Mouse (Mus musculus) forebrain, embryonic 16.5 days (tissue): ENCODE results near the gene Epb41l1. TPM values are rescaled to one million over a fixed set of nuclear protein-coding genes. Genes with fewer than 3 reads are reported as not detected.
A peak's percentile ranks its signal among the peaks of the same experiment; 100 is the strongest.
"Not testable (repeated sequence)": the region's sequence is repeated elsewhere in the genome, so short reads cannot be mapped to it uniquely, and the experiment has no call there.

Source experiments
- ATAC-seq: fragments of 200-750 bp; cut with Nextera tagmentation; 2 replicates; pipeline ENCODE4 v1.8.0; 2017; ENCODE audit warnings: mild to moderate bottlenecking, moderate library complexity
- H3K27ac ChIP-seq: fragments of 300-500 bp; sonication (generic); 2 replicates; pipeline ENCODE4 v1.5.1; 2014; ENCODE audit warnings: low read length, control low read depth
- H3K27me3 ChIP-seq: fragments of 300-500 bp; sonication (generic); replicated peaks from 2 replicates; pipeline ENCODE4 v1.6.1; 2014; ENCODE audit warnings: low read length; ENCODE audit not compliant: control insufficient read depth, insufficient read depth
- H3K36me3 ChIP-seq: fragments of 300-500 bp; sonication (generic); 2 replicates; pipeline ENCODE4 v1.6.1; 2014; ENCODE audit not compliant: control insufficient read depth, insufficient read depth
- H3K4me1 ChIP-seq: fragments of 300-500 bp; sonication (generic); replicated peaks from 2 replicates; pipeline ENCODE4 v1.6.1; 2014; ENCODE audit warnings: low read length; ENCODE audit not compliant: control insufficient read depth, insufficient read depth
- H3K4me2 ChIP-seq: fragments of 300-500 bp; sonication (generic); 2 replicates; pipeline ENCODE4 v1.6.1; 2014; ENCODE audit warnings: mild to moderate bottlenecking, low read length, control low read depth
- H3K4me3 ChIP-seq: fragments of 300-500 bp; sonication (generic); replicated peaks from 2 replicates; pipeline ENCODE4 v1.5.1; 2014; ENCODE audit warnings: mild to moderate bottlenecking, low read length, control low read depth
- H3K9ac ChIP-seq: fragments of 300-500 bp; sonication (generic); replicated peaks from 2 replicates; pipeline ENCODE4 v1.6.1; 2014; ENCODE audit warnings: low read depth, low read length, control low read depth
- H3K9me3 ChIP-seq: fragments of 300-500 bp; sonication (generic); 2 replicates; pipeline ENCODE4 v1.6.1; 2016; ENCODE audit warnings: low read length; ENCODE audit not compliant: control insufficient read depth
- WGBS: fragments of 180-500 bp; shearing (Covaris S2); extraction: QIAGEN DNeasy Blood & Tissue Kit; methylation state at CpG from one replicate; pipeline ENCODE4 v1.1.7; 2014; 5-methylcytosine and 5-hydroxymethylcytosine counted together
- polyA plus RNA-seq: library from polyadenylated mRNA; unstranded; fragments of >200 nt; fragmentation: Nextera tagmentation; extraction: Ambion mirVana; gene quantifications from 2 replicates; pipeline ENCODE4 v1.2.1, GENCODE M21; 2015

Epb41l1 gene
- 10.7 and 15.5 TPM in 2 replicates for polyA plus RNA-seq

- Histone ChIP-seq H3K9ac (peak within 1 kb of the TSS; percentile 84), H3K27me3 (peaks cover 2% of the 10 kb centered on the region; the same call in 1 of the 2 replicates), H3K4me3 (peak within 1 kb of the TSS; percentile 70), H3K4me2 (peak within 1 kb of the TSS; percentile 77), H3K36me3 (no peaks in the 10 kb centered on the region), H3K4me1 (peaks cover 19% of the 10 kb centered on the region), H3K27ac (peak within 1 kb of the TSS; percentile 92), H3K9me3 (no peaks in the 10 kb centered on the region)
- WGBS = under 1% methylated on average over 66 of the region's 76 CpGs
- peak; percentile 65 for ATAC-seq
Observed at GRCm38 (mm10) chr2:156420694-156421380, at the start of gene Epb41l1. Gene Epb41l1 (plus strand): TSS chr2:156420909.

- no peaks in the 10 kb centered on the region for H3K4me1 ChIP-seq
- no peak overlapping the region for H3K4me3 ChIP-seq
- no peaks in the 10 kb centered on the region for H3K27me3 ChIP-seq
- no peak overlapping the region for H3K27ac ChIP-seq
- H3K9me3 ChIP-seq = no peaks in the 10 kb centered on the region
- no peaks in the 10 kb centered on the region for H3K36me3 ChIP-seq
- no peak overlapping the region for H3K9ac ChIP-seq
- WGBS = 82% methylated on average over 7 of the region's 7 CpGs
- ATAC-seq = no peak
- no peak overlapping the region for H3K4me2 ChIP-seq
Observed at GRCm38 (mm10) chr2:156376956-156377355, 43.8 kb upstream of the Epb41l1 start.

GRCm38 (mm10) chr2:156379929-156380328 lies 40.8 kb upstream of the Epb41l1 start:
- H3K4me3 ChIP-seq = no peak overlapping the region
- H3K4me2 ChIP-seq = no peak overlapping the region
- H3K4me1 ChIP-seq = no peaks in the 10 kb centered on the region
- WGBS = 82% methylated on average over 10 of the region's 10 CpGs
- no peaks in the 10 kb centered on the region for H3K36me3 ChIP-seq
- no peaks in the 10 kb centered on the region for H3K27me3 ChIP-seq
- ATAC-seq = no peak
- no peak overlapping the region for H3K27ac ChIP-seq
- no peak overlapping the region for H3K9ac ChIP-seq
- H3K9me3 ChIP-seq = no peaks in the 10 kb centered on the region

- Histone ChIP-seq H3K36me3 (no peaks in the 10 kb centered on the region), H3K4me1 (no peaks in the 10 kb centered on the region), H3K4me3 (no peak overlapping the region), H3K4me2 (no peak overlapping the region), H3K27me3 (no peaks in the 10 kb centered on the region), H3K27ac (no peak overlapping the region), H3K9me3 (no peaks in the 10 kb centered on the region), H3K9ac (no peak overlapping the region)
- no peak for ATAC-seq
- WGBS = 62% methylated on average over 4 of the region's 4 CpGs
Observed at GRCm38 (mm10) chr2:156381350-156381749, 39.4 kb upstream of the Epb41l1 start.

GRCm38 (mm10) chr2:156392461-156393154 lies 28.1 kb upstream of the Epb41l1 start:
- Histone ChIP-seq H3K4me2 (peak overlapping the region; percentile 39), H3K4me3 (peak overlapping the region; percentile 41)
- not testable (repeated sequence) for H3K36me3 ChIP-seq, H3K4me1 ChIP-seq, H3K27me3 ChIP-seq, H3K9ac ChIP-seq, H3K27ac ChIP-seq, H3K9me3 ChIP-seq
- ATAC-seq = peak; percentile 94
- WGBS = 0% methylated on average over 9 of the region's 63 CpGs

GRCm38 (mm10) chr2:156393155-156393828 lies 27.4 kb upstream of the Epb41l1 start:
- Histone ChIP-seq H3K4me2 (peak overlapping the region; percentile 39), H3K4me3 (peak overlapping the region; percentile 41; the same call in 1 of the 2 replicates), H3K36me3 (no peaks in the 10 kb centered on the region), H3K27ac (no peak overlapping the region), H3K9ac (0 out of 2 replicates have a peak overlapping the region, but pooled peaks have one; percentile 17), H3K27me3 (no peaks in the 10 kb centered on the region), H3K9me3 (no peaks in the 10 kb centered on the region), H3K4me1 (peaks cover 5% of the 10 kb centered on the region)
- ATAC-seq = peak; percentile 27; the same call in 1 of the 2 replicates
- 52% methylated on average over 5 of the region's 5 CpGs for WGBS

- ATAC-seq = no peak
- Histone ChIP-seq H3K36me3 (no peaks in the 10 kb centered on the region), H3K4me2 (no peak overlapping the region), H3K27me3 (no peaks in the 10 kb centered on the region), H3K4me1 (peaks cover 5% of the 10 kb centered on the region), H3K9ac (no peak overlapping the region), H3K9me3 (no peaks in the 10 kb centered on the region), H3K27ac (no peak overlapping the region), H3K4me3 (no peak overlapping the region)
- WGBS = 98% methylated on average over 4 of the region's 4 CpGs
Observed at GRCm38 (mm10) chr2:156394282-156394681, 26.4 kb upstream of the Epb41l1 start.

- H3K27me3 ChIP-seq = no peaks in the 10 kb centered on the region
- H3K27ac ChIP-seq = no peak overlapping the region
- no peaks in the 10 kb centered on the region for H3K36me3 ChIP-seq
- 85% methylated on average over 2 of the region's 2 CpGs for WGBS
- peaks cover 9% of the 10 kb centered on the region for H3K4me1 ChIP-seq
- no peak overlapping the region for H3K9ac ChIP-seq
- H3K9me3 ChIP-seq = no peaks in the 10 kb centered on the region
- no peak for ATAC-seq
- H3K4me2 ChIP-seq = no peak overlapping the region
- no peak overlapping the region for H3K4me3 ChIP-seq
Observed at GRCm38 (mm10) chr2:156396096-156396495, 24.6 kb upstream of the Epb41l1 start.

- H3K27ac ChIP-seq = no peak overlapping the region
- H3K36me3 ChIP-seq = no peaks in the 10 kb centered on the region
- H3K4me3 ChIP-seq = no peak overlapping the region
- no peak overlapping the region for H3K4me2 ChIP-seq
- H3K9me3 ChIP-seq = no peaks in the 10 kb centered on the region
- no peak overlapping the region for H3K9ac ChIP-seq
- H3K27me3 ChIP-seq = no peaks in the 10 kb centered on the region
- 92% methylated on average over 7 of the region's 7 CpGs for WGBS
- no peak for ATAC-seq
- peaks cover 11% of the 10 kb centered on the region for H3K4me1 ChIP-seq
Observed at GRCm38 (mm10) chr2:156397988-156398387, 22.7 kb upstream of the Epb41l1 start.
